ENCODE assay signal across 7 mouse cellular contexts in the genomic region with DNA sequence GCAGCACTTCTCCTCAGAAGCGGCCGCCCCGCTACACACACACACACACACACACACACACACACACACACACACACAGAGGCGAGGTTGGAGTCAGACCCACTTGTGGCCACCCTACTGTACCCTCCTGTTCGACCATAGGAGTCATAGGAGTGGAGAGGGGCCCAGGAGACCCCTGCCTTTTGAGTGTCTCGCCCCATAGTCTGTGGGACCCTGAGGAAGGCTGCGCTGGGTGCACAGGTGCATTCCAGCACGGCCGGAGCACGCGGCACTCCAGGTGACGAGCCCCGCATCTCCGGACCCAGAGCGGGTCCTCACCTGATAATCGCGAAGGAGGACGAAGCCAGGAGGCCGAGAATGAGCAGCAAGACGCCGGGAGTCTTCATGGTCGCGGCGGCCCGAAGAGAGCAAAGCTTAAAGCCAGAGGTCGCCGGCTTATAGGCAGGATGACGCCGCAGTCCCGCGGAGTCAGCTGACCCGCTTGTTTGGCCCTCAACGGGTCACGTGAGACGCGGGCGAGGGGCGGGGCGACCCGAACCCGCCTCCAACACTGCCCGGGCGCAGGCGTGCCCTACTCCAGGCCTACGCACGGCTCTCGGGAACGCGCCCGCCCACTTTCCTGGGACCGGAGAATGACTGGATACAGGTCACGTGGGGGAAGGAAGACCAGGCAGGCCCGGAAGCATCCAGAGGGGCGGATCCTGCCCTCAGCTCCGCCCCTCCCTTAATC. TPM values are rescaled to one million over a fixed set of nuclear protein-coding genes. Genes with fewer than 3 reads are reported as not detected.
DNase-seq lines count a peak whose midpoint lies in the region; ATAC-seq lines count a peak whose summit lies in the region.

TSS of gene Ctsd (minus strand) at position 620 of the 730 bp plus-strand sequence.

- ATAC-seq in embryonic facial prominence, embryonic 11.5 days (replicated peaks; ENCODE audit: insufficient number of reproducible peaks, low FRiP score, low TSS enrichment, low read depth), result peak; percentile 93
- ATAC-seq in limb, embryonic 11.5 days (ENCODE audit: insufficient number of reproducible peaks, low FRiP score, low TSS enrichment, low read depth), result peak; percentile 93
- peak; percentile 98 for ATAC-seq in midbrain, embryonic 14.5 days (ENCODE audit: low FRiP score, low TSS enrichment)

- H3K27ac ChIP-seq in embryonic facial prominence, embryonic 11.5 days (replicated peaks; ENCODE audit: low read depth, low read length), result no peak within 1 kb of the TSS; the same call in 1 of the 2 replicates
- H3K27ac ChIP-seq in limb, embryonic 11.5 days (replicated peaks; ENCODE audit: low read depth, low read length), result no peak within 1 kb of the TSS; the same call in 1 of the 2 replicates
- H3K27ac ChIP-seq in midbrain, embryonic 14.5 days (replicated peaks; ENCODE audit: low read depth, low read length), result peak within 1 kb of the TSS; percentile 75

- H3K36me3 ChIP-seq in embryonic facial prominence, embryonic 11.5 days (replicated peaks; ENCODE audit: control insufficient read depth, insufficient read depth, low read depth, low read length), result peaks cover under 1% of the 10 kb centered on the region; the same call in 1 of the 2 replicates
- H3K36me3 ChIP-seq in limb, embryonic 11.5 days (ENCODE audit: control insufficient read depth, insufficient read depth, low read length), result peaks cover 18% of the 10 kb centered on the region
- peaks cover 30% of the 10 kb centered on the region for H3K36me3 ChIP-seq in midbrain, embryonic 14.5 days (ENCODE audit: control insufficient read depth, insufficient read depth, low read length)

- WGBS in embryonic facial prominence, embryonic 11.5 days, result under 1% methylated on average over 55 of the region's 55 CpGs
- WGBS in limb, embryonic 11.5 days, result under 1% methylated on average over 55 of the region's 55 CpGs
- WGBS in midbrain, embryonic 14.5 days, result under 1% methylated on average over 54 of the region's 55 CpGs

- H3K9ac ChIP-seq in embryonic facial prominence, embryonic 11.5 days (replicated peaks; ENCODE audit: low read length), result peak within 1 kb of the TSS; percentile 83
- H3K9ac ChIP-seq in limb, embryonic 11.5 days (ENCODE audit: low read length), result peak within 1 kb of the TSS; percentile 82
- peak within 1 kb of the TSS; percentile 86 for H3K9ac ChIP-seq in midbrain, embryonic 14.5 days (replicated peaks; ENCODE audit: low read length)

- peak within 1 kb of the TSS; percentile 84 for H3K4me3 ChIP-seq in embryonic facial prominence, embryonic 11.5 days (ENCODE audit: low read depth, low read length)
- H3K4me3 ChIP-seq in limb, embryonic 11.5 days (ENCODE audit: low read depth, low read length), result peak within 1 kb of the TSS; percentile 85
- H3K4me3 ChIP-seq in midbrain, embryonic 14.5 days (replicated peaks; ENCODE audit: low read depth, low read length), result peak within 1 kb of the TSS; percentile 90

- H3K4me1 ChIP-seq in embryonic facial prominence, embryonic 11.5 days (ENCODE audit: control insufficient read depth, insufficient read depth, low read length), result peaks cover 3% of the 10 kb centered on the region; the same call in 1 of the 2 replicates
- peaks cover 9% of the 10 kb centered on the region for H3K4me1 ChIP-seq in limb, embryonic 11.5 days (ENCODE audit: control insufficient read depth, insufficient read depth, low read length)
- peaks cover 9% of the 10 kb centered on the region for H3K4me1 ChIP-seq in midbrain, embryonic 14.5 days (ENCODE audit: control insufficient read depth, insufficient read depth, low read length)

- no peaks in the 10 kb centered on the region for H3K9me3 ChIP-seq in embryonic facial prominence, embryonic 11.5 days (replicated peaks; ENCODE audit: control insufficient read depth, low read length)
- H3K9me3 ChIP-seq in limb, embryonic 11.5 days (ENCODE audit: control insufficient read depth, low read length), result no peaks in the 10 kb centered on the region
- H3K9me3 ChIP-seq in midbrain, embryonic 14.5 days (ENCODE audit: control insufficient read depth, low read length), result no peaks in the 10 kb centered on the region

- no peaks in the 10 kb centered on the region for H3K27me3 ChIP-seq in embryonic facial prominence, embryonic 11.5 days (ENCODE audit: control insufficient read depth, insufficient read depth, low read length)
- no peaks in the 10 kb centered on the region for H3K27me3 ChIP-seq in limb, embryonic 11.5 days (ENCODE audit: control insufficient read depth, insufficient read depth, low read length)
- no peaks in the 10 kb centered on the region for H3K27me3 ChIP-seq in midbrain, embryonic 14.5 days (ENCODE audit: control insufficient read depth, insufficient read depth, low read length)

- H3K4me2 ChIP-seq in embryonic facial prominence, embryonic 11.5 days (ENCODE audit: low read depth, low read length), result peak within 1 kb of the TSS; percentile 85
- peak within 1 kb of the TSS; percentile 85 for H3K4me2 ChIP-seq in limb, embryonic 11.5 days (ENCODE audit: low read depth, severe bottlenecking)
- peak within 1 kb of the TSS; percentile 85 for H3K4me2 ChIP-seq in midbrain, embryonic 14.5 days (ENCODE audit: low read length)

- DNase-seq in adrenal gland, postnatal 14 days, result peak; percentile 99
- DNase-seq in embryonic facial prominence, embryonic 11.5 days (ENCODE audit: low spot score), result peak; percentile 98
- peak; percentile 100 for DNase-seq in heart, adult 11 months
- DNase-seq in kidney, adult 18-20 months, result peak; percentile 99
- DNase-seq in limb, embryonic 11.5 days (ENCODE audit: low spot score), result peak; percentile 98
- DNase-seq in midbrain, embryonic 14.5 days, result peak; percentile 98
- DNase-seq in spleen, adult 18-20 months, result peak; percentile 88 to 95

RNA-seq across cellular contexts. Expression of gene Ctsd, which starts in this region (rescaled TPM):
- total RNA-seq in adrenal gland, postnatal 14 days (2021), result 678 and 680 TPM in 2 replicates
- polyA plus RNA-seq in embryonic facial prominence, embryonic 11.5 days (2014; fragmentation: Nextera tagmentation; extraction: Ambion mirVana), result 163 and 197 TPM in 2 replicates
- 133 and 139 TPM in 2 replicates for polyA plus RNA-seq in limb, embryonic 11.5 days (2014; fragmentation: Nextera tagmentation; extraction: Ambion mirVana)
- polyA plus RNA-seq in midbrain, embryonic 14.5 days (2014; fragmentation: Nextera tagmentation; extraction: Ambion mirVana), result 208 and 229 TPM in 2 replicates
